Mouse (Mus musculus): ENCODE measurements around the gene Usp40.

Usp40 gene

DNA sequence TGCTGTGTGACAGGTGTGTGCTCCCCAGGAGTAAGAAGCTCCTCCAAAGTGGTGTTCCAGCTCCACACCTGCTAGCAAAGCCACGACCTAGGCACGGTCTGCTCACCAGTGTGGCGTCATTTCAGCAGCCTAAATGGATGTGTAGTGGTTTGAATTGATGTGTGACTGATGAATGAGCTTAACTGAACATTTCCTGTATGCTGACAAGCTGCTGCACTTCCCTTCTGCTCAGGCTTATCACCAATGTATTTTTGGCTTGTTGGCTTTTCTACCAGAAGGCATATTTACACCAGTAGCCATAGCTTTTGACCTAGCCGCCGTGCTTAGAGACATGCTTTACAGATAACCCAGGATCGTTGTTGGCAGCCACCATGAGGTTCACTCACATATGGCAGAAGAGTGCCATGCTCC is 60.7 kb downstream of the Usp40 start:
- in situ Hi-C loops (cut with MboI, MseI), result no loop called here

GRCm38 (mm10) chr1:87941765-87942164 is 66.6 kb downstream of the Usp40 start:
- in situ Hi-C loops (cut with MboI, MseI), result no loop called here

- in situ Hi-C loops (cut with MboI, MseI), result no loop called here
Measured at GRCm38 (mm10) chr1:87936516-87936915, 71.8 kb downstream of the Usp40 start.

DNA sequence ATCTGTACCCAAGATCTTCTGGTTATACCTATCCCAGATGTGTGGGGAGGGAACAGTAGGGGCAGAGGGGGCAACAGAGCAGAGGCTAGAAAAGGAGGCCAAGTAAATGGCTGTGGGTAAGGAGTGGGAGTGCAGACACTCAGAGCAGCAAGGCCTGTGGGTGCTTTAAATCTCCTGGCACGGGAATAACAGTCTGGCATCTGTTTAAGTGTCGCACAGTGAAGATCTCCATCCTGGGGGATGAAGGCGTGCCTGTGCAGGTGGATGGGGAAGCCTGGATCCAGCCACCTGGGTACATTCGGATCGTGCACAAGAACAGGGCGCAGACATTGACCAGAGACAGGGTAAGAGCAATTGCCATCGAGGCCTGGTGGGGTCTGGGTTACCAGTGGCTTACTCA is 72.3 kb downstream of the Usp40 start:
- in situ Hi-C loops (cut with MboI, MseI), result no loop called here

DNA sequence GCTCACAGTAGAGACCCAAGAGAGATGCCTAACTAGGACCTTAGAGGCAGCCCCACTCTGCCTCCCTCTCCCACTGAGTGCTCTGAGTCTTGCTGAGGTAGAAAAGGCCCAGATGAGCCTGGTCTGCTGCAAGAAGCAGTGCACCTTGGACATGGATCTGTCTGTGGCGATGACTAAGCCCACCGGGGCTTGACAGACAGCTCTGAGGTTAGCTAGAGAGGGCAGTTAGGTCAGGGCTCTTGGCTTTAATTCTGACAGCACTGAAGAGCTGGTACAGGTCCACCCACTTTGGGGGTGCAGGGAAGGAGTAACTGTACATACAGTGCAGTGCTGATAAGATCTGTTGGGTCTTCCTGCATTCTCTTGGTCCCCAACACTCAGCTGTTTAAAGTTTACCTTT is 72.8 kb downstream of the Usp40 start:
- in situ Hi-C loops (cut with MboI, MseI), result no loop called here

DNA sequence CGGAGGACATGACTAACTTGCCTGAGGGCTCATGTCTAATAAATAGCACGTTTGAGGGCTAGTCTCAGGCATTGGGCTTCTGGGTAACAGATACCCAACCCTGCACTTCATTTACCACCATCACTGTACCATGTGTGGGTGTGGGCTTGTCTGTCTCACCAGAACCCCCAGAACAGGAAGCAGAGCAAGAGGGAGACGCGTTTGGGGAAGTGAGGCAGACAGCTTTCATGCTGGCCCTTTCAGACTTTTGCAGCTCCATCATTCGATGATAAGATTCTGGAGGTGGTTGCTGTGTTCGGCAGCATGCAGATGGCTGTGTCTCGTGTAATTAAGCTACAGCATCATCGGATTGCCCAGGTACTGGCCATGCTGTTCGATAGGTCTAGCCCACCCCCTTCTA is 73.3 kb downstream of the Usp40 start:
- in situ Hi-C loops (cut with MboI, MseI), result no loop called here

GRCm38 (mm10) chr1:87933051-87933450 is 75.3 kb downstream of the Usp40 start:
- in situ Hi-C loops (cut with MboI, MseI), result no loop called here

DNA sequence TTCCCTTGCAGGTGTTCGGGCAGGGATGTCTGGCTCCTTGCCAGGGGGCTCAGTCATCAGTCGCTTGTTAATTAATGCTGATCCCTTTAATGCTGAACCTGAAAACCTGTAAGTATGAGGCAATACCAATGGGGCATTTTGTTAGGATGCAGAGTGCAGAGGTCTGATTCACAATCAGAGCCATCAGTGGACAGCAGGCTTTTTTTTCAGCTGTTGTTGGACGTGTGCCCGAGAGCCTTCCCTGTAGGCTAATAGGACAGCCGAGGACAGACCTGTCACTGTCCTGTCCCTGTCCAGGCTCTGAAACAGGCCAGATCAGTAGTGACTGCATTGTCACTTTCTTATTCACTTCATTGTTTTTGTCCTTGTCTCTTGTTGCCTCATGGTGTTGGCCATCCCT is 78.6 kb downstream of the Usp40 start:
- in situ Hi-C loops (cut with MboI, MseI), result no loop called here

DNA sequence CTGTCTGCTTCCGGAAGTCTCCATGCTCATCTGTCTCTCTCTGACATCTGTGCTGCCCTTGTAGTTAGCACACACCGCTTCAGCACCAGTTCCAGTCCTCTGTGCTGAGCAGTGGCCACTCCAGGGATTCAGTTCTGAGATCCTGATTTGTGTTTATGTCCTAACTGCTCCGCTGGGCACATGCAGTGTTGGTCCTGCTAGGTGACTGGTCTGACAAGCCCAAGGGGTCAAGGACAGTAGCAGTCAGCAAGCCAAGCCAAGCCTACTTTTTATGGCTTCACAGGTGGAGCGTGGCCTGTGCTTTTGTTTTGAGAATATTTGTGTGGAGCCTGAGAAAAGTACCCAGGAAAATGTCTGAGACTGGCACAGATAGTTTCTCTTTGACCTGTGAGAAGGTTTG is 83.5 kb downstream of the Usp40 start:
- in situ Hi-C loops (cut with MboI, MseI), result no loop called here

DNA sequence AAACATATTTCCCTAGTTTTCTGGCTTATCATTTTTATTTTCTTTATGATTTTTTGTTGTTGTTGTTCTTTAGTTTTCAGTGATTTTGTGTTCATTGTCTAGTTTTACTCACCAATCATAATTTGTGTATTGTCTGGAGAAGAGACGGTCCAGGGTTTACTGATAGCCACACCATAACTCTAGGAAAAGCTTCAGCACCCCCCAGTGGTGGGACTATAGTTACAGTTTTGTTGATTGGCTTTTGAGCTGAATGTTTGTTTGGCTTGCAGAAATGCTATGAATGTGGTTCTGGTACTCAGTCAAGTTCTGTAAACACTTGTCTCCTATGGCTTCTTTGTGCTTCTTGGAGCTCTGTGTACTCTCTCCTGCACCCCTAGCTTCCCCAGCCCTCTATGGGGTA is 85.7 kb downstream of the Usp40 start:
- in situ Hi-C loops (cut with MboI, MseI), result no loop called here

DNA sequence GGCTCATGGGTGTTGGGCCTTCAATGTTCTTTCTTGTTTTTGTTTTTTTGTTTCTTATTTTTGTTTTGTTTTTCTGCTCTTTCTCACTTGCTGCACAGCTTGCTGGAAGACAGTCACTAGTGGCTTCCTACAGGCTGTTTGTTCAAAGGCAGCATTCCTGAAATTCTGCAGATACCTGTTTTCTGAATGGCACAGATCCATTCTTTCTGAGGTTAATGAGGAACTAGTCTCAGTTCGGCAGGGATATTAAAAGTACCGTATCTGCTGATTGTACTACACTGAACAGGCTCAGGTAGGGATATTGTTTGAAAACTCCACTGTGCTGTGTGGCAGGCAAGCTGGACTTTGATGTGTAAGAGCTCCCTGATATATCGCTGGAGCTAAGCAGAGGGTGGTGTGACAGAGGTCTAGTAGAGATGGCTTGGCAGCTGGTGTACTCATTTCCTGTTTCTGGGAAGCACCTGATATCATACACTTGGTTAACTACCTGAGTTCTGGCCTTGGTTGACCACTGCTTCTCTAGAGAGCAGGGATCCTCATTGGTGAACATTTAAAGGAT is 88.2 kb downstream of the Usp40 start:
- in situ Hi-C loops (cut with MboI, MseI), result no loop called here

DNA sequence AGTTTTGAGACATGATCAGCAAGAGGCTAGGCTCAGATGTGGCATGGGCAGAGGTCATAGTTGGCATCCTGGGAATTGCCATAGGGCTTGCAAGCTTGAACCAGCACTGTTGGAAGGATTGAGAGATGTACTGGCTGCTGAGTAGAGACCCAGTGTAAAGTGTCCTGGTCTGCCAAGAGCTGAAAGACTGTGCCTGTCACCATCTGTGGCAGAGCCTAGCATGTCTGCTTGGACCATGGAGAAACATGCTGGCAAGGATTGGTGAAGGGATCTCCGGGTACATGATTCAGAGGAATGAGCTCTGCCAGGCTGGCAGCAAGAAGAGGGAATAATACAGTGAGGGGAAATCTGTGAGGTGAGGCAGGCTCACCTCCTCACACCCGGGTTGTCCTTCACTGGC is 90.3 kb downstream of the Usp40 start:
- in situ Hi-C loops (cut with MboI, MseI), result no loop called here

GRCm38 (mm10) chr1:87917361-87917760 is 91.0 kb downstream of the Usp40 start:
- in situ Hi-C loops (cut with MboI, MseI), result no loop called here

DNA sequence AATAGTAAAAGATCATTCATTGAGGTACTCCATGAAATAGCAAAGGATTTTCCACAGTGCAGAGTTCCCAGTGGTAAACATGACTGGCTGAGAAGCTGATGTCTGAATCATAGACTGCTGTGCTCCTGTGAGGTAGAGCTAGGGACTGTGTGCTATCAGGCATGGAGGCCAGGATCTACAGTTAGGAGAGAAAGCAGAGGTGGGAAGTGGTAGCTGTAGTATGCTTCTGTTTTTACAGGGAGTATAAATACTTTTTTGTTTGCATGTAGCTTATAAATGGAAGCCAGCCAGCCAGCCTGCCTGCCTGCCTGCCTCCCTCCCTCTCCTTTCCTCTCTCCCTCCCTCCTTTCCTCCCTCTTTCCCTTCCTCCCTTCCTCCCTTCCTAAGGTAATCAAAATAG is 95.0 kb downstream of the Usp40 start:
- in situ Hi-C loops (cut with MboI, MseI), result no loop called here

- in situ Hi-C loops (cut with MboI, MseI), result no loop called here
Measured at GRCm38 (mm10) chr1:87910428-87910827, 97.9 kb downstream of the Usp40 start.

- in situ Hi-C loops (cut with MboI, MseI), result no loop called here
Measured at GRCm38 (mm10) chr1:87909565-87909964, 98.8 kb downstream of the Usp40 start.

DNA sequence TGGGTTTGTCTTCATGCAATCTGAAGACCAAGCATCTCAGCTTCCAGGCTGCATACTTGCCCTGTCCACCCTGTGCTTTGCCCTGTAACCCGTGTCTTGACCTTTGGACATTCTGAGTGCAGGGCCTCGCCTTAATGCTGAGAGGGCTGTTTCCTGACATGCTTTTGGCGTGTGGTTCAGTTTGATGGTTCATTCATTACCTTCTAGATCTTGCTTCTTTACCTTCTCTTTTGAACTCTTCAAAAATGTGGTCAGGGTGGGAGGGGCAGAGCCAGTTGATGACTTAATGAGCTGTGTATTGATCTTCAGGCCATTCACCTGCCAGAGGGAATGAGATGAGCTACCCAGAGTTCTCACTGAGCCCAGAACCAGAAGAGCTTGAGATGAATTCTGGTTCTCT is 99.6 kb downstream of the Usp40 start:
- in situ Hi-C loops (cut with MboI, MseI), result no loop called here

GRCm38 (mm10) chr1:87908006-87908405 is 100.3 kb downstream of the Usp40 start:
- in situ Hi-C loops (cut with MboI, MseI), result no loop called here

DNA sequence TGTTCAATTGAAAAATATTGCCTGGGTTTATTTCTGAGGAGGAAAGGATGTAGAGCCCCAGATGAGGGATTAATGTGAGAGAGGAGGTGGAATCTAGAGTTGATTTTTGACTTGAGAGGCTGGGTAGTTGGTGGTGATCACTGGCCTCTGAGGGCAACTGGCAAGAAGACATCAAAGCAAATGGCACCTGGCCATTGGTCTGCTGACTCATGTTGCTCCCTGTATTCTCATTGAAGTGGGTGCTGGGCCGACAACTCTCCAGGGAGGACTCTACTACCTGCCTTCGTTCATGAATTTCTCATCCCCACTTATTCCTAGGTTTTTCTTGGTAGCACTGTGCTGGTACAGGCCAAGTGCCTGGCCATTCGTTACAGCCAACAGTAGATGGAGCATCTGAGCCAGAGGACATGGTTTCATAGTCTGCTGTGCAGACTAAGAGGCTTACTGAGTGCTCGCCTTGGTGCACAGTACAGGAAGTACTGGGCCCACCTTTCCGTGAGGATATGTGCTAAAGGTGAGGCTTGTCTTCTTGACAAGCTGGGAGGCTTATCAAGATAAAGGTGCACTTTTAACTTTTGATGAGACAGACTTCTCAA is 101.9 kb downstream of the Usp40 start:
- in situ Hi-C loops (cut with MboI, MseI), result no loop called here

DNA sequence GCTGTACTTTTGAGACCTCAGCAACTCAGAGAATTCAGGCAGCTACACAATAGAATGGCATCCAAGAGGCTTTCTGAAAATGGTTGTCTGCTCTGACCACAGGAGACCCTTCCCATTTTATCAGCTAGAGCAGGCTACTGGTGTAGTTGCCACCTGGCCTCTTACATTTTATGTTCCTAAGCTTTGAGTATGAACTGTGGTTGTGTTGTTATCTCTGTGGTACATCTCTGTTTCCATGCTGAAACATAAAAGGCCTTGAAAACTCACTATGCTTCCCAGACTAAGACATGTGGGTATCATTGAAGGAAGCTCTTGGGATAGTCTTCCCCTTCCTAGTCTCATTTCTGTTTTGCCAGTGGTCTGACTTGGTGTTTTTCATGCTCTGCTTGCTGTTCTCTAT is 106.2 kb downstream of the Usp40 start:
- in situ Hi-C loops (cut with MboI, MseI), result no loop called here

GRCm38 (mm10) chr1:87900979-87901378 is 107.4 kb downstream of the Usp40 start:
- in situ Hi-C loops (cut with MboI, MseI), result no loop called here

GRCm38 (mm10) chr1:87899701-87900100 is 108.7 kb downstream of the Usp40 start:
- in situ Hi-C loops (cut with MboI, MseI), result no loop called here

DNA sequence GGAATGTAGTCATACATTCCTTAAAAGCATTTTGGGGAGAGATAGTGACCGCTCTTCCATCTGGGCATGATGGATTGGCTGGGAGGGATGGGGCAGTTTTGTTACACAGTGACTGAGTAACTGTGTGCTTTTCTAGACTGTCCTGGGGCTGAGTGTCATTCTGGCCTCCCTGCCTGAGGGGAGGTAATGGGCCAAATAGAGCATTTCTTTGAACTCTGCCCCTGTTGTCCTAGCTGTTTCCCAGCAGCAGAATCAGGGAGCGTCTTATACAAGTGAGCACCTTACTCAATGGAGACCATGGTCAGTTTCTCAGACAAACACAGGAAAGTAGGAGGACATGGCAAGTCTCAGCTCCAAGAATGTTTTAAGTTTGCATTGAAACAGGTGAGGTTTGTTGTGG is 111.4 kb downstream of the Usp40 start:
- in situ Hi-C loops (cut with MboI, MseI), result no loop called here
